Mouse (Mus musculus): ENCODE measurements around the gene Cep290.
A peak's percentile ranks its signal among the peaks of the same experiment; 100 is the strongest.
"Not testable (repeated sequence)": the region's sequence is repeated elsewhere in the genome, so short reads cannot be mapped to it uniquely, and the experiment has no call there.

The Cep290 gene

GRCm38 (mm10) chr10:100487097-100487978 is at the start of gene Cep290, which contains the start of gene Tmtc3:
Cep290 (plus strand) TSS chr10:100487558.
Tmtc3 (minus strand) TSS chr10:100487350.
- DNase-seq: peak; percentile 93

GRCm38 (mm10) chr10:100449394-100449793 is 38.0 kb upstream of the Cep290 start:
- no peak for DNase-seq

DNA sequence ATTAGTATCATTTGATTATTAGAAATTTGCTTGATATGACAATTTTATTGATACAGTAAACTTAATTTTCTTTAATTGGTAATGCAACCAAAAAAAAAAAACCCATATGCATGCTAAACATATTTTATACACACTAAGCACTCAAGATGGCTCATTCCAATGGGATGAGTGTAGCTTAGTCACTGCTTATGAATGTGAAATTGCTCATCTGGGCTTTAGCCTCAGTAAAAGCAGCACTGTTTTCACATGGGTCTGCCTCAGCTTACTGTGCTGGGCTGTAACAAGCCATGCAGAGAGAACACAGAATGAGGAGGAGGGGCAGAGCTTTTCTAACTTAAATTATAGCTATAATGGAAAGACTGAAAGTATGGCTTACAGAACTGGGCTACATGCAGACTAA is 26.8 kb upstream of the Cep290 start:
- DNase-seq: no peak

- no peak for DNase-seq
Measured at GRCm38 (mm10) chr10:100475040-100475439, 12.3 kb upstream of the Cep290 start.

GRCm38 (mm10) chr10:100479538-100479937 is 7.8 kb upstream of the Cep290 start:
- DNase-seq: no peak

- DNase-seq: peak; percentile 37
Measured at GRCm38 (mm10) chr10:100486701-100487096, 659 bp upstream of the Cep290 start.

DNA sequence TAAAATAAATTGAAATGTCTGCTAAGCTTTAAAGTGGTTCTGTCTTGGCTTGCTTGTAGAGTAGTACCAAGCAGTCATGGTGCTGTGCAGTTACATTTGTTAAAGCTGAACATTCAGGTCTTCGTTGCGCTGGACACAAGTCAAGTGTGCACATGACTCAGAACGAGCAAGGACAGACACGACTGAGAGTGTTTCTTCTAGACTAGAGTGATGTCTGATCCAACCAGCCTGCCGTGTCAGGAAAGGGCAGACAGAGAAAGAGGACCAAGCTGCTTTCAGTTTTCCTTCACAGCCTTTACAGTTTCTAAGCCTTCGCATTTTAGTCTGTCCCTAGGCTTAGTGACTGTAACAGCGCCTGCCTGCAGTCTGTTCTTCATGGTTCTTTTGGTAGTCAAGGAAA is 4.6 kb downstream of the Cep290 start:
- DNase-seq: no peak

DNA sequence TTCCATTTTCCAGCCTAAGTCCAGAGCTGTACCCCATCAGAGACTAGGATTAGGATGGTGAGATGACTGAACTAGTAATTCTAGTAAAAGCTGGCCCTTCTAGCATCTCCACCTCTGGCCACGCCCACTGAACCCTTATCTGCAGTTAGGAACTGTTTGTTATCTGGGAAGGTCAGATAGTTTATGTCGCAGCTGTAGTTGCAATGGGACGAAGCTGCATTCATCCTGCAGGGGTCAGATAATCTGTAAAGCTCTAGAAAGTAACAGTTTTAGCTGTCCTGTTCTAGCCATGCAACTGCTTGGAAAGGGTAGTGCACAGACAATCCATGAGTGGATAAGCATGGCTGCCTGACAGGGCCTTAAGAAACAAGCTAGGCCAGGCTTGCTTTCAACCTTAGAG is 11.0 kb downstream of the Cep290 start:
- peak; percentile 89 for DNase-seq

- DNase-seq: no peak
Measured at GRCm38 (mm10) chr10:100508170-100508569, 20.8 kb downstream of the Cep290 start.

DNA sequence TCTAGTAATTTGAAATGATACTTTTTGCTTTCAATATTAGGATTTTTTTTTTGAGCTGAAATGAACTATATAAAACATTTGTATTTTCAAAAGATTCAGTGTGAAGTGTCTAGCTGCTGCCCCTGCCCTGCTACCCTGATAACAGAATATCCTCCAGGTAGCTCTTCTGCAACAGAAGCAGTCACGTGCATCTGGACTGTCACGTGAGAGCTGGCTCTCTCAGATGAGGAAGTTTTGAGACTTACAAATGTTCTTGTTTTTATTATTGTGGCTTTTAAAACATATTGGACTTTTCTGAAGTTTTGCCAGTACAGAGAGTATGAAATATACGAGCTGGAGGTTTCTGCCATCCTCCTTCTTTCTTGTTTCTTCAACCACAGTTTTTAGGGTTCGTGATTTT is 34.3 kb downstream of the Cep290 start:
- no peak for DNase-seq

GRCm38 (mm10) chr10:100522330-100522729 is 35.0 kb downstream of the Cep290 start:
- no peak for DNase-seq

GRCm38 (mm10) chr10:100524499-100525390 is 37.4 kb downstream of the Cep290 start:
- peak; percentile 7 for DNase-seq

GRCm38 (mm10) chr10:100556566-100557175 is 69.3 kb downstream of the Cep290 start:
- DNase-seq: no peak

DNA sequence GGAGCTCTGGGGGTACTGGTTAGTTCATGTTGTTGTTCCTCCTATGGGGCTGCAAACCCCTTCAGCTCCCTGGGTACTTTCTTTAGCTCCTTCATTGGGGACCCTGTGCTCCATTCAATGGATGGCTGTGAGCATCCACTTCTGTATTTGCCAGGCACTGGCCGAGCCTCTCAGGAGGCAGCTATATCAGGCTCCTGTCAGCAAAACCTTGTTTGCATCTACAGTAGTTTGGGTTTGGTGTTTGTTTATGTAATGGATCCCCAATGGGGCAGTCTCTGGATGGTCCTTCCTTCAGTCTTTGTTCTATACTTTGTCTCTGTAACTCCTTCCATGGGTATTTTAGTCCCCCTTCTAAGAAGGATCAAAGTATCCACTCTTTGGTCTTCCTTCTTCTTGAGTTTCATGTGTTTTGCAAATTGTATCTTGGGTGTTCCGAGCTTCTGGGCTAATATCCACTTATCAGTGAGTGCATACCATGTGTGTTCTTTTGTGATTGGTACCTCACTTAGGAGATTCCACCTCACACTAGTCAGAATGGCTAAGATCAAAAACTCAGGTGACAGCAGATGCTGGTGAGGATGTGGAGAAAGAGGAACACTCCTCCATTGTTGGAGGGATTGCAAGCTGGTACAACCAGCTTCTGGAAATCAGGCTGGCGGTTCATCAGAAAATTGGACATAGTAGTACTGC is 73.0 kb downstream of the Cep290 start:
- not testable (repeated sequence) for DNase-seq

DNA sequence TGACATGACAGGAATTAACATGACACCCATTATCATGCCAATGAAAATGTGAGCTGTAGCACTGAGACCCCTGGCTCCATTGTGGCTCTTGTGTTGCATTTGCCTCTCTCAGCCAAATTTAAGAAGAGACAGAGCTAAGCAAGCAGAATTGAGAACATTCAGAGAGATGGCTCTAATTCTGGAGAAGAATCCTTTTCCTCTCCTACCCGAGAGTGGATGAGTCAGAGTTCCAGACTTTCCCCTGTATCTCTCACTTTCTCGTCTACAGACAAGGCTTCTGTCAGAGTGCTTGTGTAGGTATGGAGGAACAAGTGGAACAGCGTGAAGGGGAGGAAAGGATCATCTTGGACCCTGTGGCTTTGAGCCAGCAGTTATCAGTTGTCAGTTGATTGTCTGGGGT is 76.8 kb downstream of the Cep290 start:
- DNase-seq: no peak

DNA sequence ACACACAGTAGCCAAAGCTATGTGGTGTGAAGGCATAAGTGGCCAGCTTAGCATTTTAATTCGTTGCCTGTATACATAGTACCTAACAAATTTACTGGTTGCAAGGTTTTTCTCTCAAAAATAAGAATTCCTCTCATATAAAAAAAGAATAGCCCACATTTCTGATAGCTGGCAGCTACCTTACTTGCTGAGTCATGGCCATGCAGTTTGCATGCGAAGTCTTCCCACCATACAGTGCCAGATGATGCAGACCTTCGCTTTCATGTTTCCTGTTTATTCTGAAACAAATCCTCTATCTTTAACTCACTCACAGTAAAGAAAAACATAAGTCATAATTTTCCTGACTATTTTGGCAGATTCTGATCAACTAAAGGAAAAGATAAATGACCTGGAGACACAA is 84.3 kb downstream of the Cep290 start:
- DNase-seq: peak; percentile 54

DNA sequence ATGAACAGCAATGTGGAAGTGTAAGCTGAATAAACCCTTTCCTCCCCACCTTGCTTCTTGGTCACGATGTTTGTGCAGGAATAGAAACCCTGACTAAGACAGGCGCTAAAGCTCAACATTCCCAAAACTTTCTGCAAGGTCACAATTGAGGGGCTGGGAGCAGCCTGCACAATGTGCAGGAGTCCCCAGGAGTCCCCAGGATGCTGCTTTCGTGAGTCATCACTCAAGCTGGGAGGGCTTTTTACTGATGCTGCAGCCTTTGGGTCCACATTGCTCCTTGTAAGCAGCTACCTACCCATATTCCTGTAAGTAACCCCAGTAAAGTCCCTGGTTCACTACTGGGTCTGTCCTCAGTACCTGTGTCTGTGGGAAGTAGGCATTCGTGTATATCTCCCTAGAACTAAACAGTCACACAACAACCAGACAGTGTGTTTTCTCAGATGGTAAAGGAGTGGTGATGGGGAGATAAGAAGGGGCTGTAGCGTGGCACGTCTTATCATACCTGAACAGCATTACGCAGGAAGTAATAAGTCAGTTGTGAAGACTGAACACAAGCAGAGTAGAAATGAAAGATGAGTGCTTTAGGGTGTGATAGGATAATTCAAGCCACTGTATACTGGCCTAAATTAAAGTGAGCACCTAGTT is 87.3 kb downstream of the Cep290 start:
- DNase-seq: peak; percentile 32

DNA sequence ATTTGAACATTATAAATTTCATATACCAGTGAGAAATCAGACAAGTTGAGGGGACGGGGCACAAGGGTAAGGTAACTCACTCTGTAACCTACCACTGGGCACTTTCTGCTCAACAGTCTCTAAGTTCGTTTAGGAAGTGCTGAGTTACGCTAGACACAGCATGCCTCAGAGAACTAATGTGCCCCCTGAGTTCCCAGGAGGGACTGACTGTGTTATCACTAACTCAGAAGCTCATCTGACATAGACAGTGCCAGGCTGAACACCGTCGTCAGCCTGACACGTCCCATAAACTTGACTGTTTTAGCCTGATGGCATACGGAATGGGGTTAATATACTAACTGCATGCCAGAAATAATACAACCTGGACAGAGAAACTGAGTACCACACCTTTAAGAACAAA is 87.9 kb downstream of the Cep290 start:
- DNase-seq: no peak

DNA sequence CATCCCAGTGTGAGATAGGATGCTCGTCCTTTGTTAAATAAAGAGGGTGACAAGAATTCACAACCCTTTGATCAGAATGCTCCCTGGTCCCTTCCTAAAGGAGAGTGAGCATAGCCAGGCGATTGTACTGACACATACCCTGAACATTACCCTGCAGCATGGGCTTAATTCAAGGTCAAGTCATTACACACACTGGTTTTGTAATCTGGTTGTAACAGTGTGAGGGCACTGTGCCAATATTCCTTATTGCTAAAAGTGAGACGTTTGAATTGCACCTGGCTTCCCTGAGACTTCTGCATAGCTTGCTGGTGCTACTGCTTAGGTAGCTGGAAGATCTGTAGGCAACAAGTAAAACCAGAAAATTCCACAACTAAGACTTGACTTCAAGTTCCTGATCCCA is 96.8 kb downstream of the Cep290 start:
- no peak for DNase-seq

DNA sequence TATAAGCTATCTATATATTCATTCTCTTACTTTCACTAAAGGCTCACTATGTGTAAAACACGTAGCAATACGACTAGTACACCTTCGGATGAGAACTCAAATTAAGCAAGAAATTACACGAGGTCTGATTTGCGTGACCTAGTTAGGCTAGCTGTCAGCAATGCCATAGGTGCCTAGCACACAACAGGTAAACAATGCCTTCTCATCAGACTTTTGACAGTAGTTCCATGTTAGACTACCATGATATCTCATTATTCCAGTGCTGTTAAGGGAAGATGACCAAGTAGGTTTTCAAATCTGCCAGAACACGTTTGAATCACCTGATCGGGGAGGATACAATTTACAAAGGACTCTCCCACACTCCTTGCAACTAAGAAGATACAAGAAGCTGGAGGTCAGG is 101.2 kb downstream of the Cep290 start:
- no peak for DNase-seq

DNA sequence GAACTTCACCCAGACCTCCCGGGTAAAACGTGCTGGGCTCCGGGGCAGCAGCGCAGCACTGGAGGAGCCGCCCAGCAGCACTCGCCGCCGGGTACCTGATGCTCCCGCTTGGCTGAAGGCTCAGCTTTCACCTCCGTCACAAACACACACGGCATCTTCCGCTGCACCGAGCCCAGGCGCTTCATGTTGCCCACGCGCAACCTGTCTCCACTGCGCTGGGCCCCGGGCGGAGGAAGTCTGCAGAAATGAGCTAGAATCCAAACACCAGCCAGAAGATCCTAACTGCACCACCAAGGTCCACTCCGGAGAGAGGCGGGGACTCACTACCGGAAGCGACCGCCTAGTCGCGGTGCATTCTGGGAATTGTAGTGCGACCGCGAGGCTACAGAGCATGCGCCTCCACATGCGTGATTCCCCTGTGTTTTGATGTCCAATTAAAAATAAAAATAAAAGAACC is 101.6 kb downstream of the Cep290 start:
- DNase-seq: peak; percentile 91

DNA sequence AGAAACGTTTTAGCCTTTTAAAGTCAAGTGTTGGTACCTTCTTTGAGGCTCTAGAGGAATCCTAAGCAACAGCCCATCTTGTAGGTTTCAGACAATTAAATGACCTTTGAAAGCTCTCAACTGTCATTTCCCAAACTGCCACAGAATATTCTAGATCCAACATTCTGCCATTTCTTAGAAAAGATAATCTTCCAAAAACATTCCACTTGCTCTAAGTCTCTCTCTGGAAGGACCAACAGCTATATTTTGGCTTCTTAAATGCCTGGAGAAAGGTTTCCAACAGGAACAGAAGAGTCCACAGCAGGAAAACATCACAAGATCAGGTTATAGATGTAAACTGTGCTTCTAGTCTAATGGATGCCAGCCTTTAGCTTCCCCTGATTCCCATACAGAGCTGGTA is 103.0 kb downstream of the Cep290 start, which contains the start of the genes 4930430F08Rik and 1700017N19Rik:
4930430F08Rik (minus strand) TSS at position 101 of the 400 bp plus-strand sequence.
1700017N19Rik (plus strand) TSS at position 162 of the 400 bp plus-strand sequence.
- no peak for DNase-seq
